Mouse (Mus musculus) testis, postnatal 10 days (tissue): ENCODE results near the gene Tex261.
"Not testable (repeated sequence)": the region's sequence is repeated elsewhere in the genome, so short reads cannot be mapped to it uniquely, and the experiment has no call there.

ENCODE experiments used
- DNase-seq: peaks from one replicate; pipeline ENCODE4 v3.0.0; 2021; ENCODE audit warnings: low spot score

Tex261 gene

GRCm38 (mm10) chr6:83775638-83776293 is at the start of gene Tex261:
Gene Tex261 (minus strand): TSS chr6:83775813.
- DNase-seq = peak; percentile 94

- no peak for DNase-seq
These were observed 46.2 kb upstream of the Tex261 start for GRCm38 (mm10) chr6:83821856-83822255.

GRCm38 (mm10) chr6:83820727-83821515 is 45.3 kb upstream of the Tex261 start:
- DNase-seq = no peak

GRCm38 (mm10) chr6:83818996-83819395 is 43.4 kb upstream of the Tex261 start:
- no peak for DNase-seq

- DNase-seq = no peak
These were observed 40.2 kb upstream of the Tex261 start for GRCm38 (mm10) chr6:83815801-83816200.

GRCm38 (mm10) chr6:83802846-83803245 is 27.2 kb upstream of the Tex261 start:
- no peak for DNase-seq

GRCm38 (mm10) chr6:83802033-83802432 is 26.4 kb upstream of the Tex261 start:
- no peak for DNase-seq

GRCm38 (mm10) chr6:83796686-83797085 is 21.1 kb upstream of the Tex261 start:
- no peak for DNase-seq

GRCm38 (mm10) chr6:83795492-83795900 is 19.9 kb upstream of the Tex261 start:
- no peak for DNase-seq

- DNase-seq = peak; percentile 96
These were observed 19.2 kb upstream of the Tex261 start, which contains the start of gene Nagk for GRCm38 (mm10) chr6:83794760-83795296. Gene Nagk (plus strand): TSS chr6:83794982.

GRCm38 (mm10) chr6:83791251-83791890 is 15.8 kb upstream of the Tex261 start:
- DNase-seq = no peak

- not testable (repeated sequence) for DNase-seq
These were observed 14.9 kb upstream of the Tex261 start for GRCm38 (mm10) chr6:83790533-83790932.

- DNase-seq = no peak
These were observed 12.9 kb upstream of the Tex261 start for GRCm38 (mm10) chr6:83788554-83788953.

GRCm38 (mm10) chr6:83786426-83786825 is 10.8 kb upstream of the Tex261 start:
- no peak for DNase-seq

GRCm38 (mm10) chr6:83779026-83779425 is 3.4 kb upstream of the Tex261 start:
- DNase-seq = peak; percentile 61

- DNase-seq = no peak
These were observed 2.7 kb upstream of the Tex261 start for GRCm38 (mm10) chr6:83778306-83778705.

GRCm38 (mm10) chr6:83774781-83775563 is 641 bp downstream of the Tex261 start:
- DNase-seq = no peak

GRCm38 (mm10) chr6:83774126-83774525 is 1.5 kb downstream of the Tex261 start:
- no peak for DNase-seq

- no peak for DNase-seq
These were observed 7.1 kb downstream of the Tex261 start for GRCm38 (mm10) chr6:83768485-83768884.

- no peak for DNase-seq
These were observed 8.6 kb downstream of the Tex261 start for GRCm38 (mm10) chr6:83766982-83767381.

GRCm38 (mm10) chr6:83762880-83763431 is 12.7 kb downstream of the Tex261 start:
- DNase-seq = peak; percentile 67
